Mouse (Mus musculus) bone marrow macrophage, adult 2 months (primary cell): Measurements from ENCODE around the gene Mms19. TPM values are rescaled to one million over a fixed set of nuclear protein-coding genes. Genes with fewer than 3 reads are reported as not detected.

Source experiments
- H3K27ac ChIP-seq: 2 replicates; pipeline ENCODE4 v1.5.1; 2012; ENCODE audit warnings: low read depth, low read length; ENCODE audit not compliant: insufficient read depth
- H3K4me1 ChIP-seq: 2 replicates; pipeline ENCODE4 v1.6.1; 2012; ENCODE audit warnings: low read length; ENCODE audit not compliant: control insufficient read depth, insufficient read depth
- H3K4me3 ChIP-seq: 2 replicates; pipeline ENCODE4 v1.5.1; 2012; ENCODE audit warnings: mild to moderate bottlenecking, low read length, moderate library complexity; ENCODE audit not compliant: insufficient read depth
- CTCF ChIP-seq: IDR thresholded peaks from 2 replicates; pipeline ENCODE4 v1.5.1; 2012; ENCODE audit warnings: low read depth, mild to moderate bottlenecking, low read length, moderate library complexity
- POLR2A ChIP-seq: IDR thresholded peaks from 2 replicates; pipeline ENCODE4 v1.6.1; 2012; ENCODE audit warnings: mild to moderate bottlenecking, low read depth, low read length, borderline replicate concordance
- polyA plus RNA-seq: library from polyadenylated mRNA; stranded (reverse); fragments of >200 nt; gene quantifications from 2 replicates; pipeline ENCODE4 v1.2.4, GENCODE M21; 2012; ENCODE audit not compliant: missing spikeins, insufficient read depth, insufficient read length

Gene Mms19
- polyA plus RNA-seq, 1 experiment = 57.0 TPM

DNA sequence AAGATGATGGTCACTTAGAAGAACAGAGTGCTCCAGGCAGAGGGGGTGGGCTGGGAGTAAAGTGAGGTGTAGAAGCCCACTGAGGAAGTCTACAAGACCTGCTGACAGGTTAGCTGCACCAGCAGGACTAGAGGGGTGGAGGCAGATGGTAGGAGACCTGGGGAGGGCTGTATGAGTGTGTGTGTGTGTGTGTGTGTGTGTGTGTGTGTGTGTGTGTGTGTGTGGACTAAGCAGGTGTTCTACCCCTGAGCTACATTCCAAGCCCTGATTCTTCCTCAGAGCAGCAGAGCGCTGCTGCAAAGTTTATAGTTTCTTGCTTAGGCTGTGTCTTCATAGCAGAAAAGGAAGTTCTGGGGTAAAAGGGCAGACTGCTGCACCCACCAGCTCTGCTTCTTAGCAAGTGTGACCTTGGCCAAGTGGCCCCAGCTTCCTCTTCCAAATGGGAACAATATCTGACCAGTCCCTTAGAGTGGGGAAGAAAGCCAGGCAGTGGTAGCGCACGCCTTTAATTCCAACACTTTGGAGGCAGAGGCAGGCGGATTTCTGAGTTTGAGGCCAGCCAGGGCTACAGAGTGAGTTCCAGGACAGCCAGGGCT is 18.8 kb upstream of the Mms19 start:
- Histone ChIP-seq H3K27ac (peak overlapping the region; percentile 93), H3K4me3 (no peak overlapping the region), H3K4me1 (peaks cover 69% of the 10 kb centered on the region)
- TF ChIP-seq POLR2A = no peak
- no peak for TF ChIP-seq CTCF

DNA sequence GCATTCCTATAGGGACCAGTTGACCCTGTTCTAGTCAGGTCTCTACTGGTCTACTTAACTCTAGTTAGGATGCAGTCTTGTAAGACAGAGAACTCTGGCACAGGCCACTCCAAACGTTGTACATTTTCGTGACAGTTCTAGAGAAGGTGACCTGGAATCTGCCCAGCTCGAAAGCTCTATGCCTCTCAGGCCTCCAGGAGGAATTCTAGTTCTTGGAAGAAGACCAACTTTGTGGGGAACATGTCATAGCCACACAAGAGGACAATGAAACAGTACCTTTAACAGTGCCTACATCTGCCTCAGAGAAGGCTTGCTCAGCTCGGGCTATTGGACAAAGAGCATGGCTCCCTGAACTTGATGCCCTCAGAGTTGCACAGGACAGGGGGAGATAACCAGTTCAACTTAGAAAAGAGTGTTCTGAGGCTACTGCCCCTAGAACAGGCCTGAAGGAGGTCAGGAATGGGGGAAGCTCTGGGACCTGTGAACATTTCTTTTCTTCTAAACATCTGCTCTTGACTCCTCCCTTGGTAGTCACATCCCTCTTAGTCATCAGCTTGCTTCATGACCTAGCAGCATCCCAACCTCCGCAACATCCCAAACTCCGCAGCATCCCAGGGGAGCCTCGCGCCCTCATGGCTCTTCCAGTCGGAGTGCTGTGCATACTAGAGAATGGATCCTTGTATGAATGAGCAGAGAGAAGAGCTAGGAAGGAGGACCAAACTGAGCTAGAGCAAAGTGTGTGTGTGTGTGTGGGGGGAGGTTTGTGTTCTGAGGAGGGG is 18.0 kb upstream of the Mms19 start:
- no peak for TF ChIP-seq POLR2A
- TF ChIP-seq CTCF = no peak
- H3K4me1 ChIP-seq = peaks cover 64% of the 10 kb centered on the region
- H3K27ac ChIP-seq = peak overlapping the region; percentile 93
- no peak overlapping the region for H3K4me3 ChIP-seq

DNA sequence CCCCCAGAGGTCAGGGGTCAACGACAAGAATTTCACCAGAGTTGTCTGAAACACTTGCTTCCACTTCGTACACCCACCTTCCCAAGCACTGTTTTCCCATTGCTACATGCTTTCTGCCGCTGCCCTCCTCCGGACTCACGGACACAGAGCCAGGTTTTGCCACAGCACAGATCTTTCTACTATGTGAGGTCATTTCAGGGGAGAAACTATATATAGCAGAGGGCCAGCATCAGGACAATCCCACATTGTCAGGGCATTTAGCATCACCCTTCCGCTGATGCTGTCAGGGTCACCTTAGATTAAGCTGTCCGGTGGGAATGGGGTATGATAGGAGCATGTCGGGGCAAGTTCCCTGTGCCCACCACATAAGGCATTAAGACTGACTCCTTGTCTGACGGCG is 16.1 kb upstream of the Mms19 start:
- H3K4me3 ChIP-seq = no peak overlapping the region
- peaks cover 60% of the 10 kb centered on the region for H3K4me1 ChIP-seq
- no peak overlapping the region for H3K27ac ChIP-seq
- no peak for TF ChIP-seq CTCF

DNA sequence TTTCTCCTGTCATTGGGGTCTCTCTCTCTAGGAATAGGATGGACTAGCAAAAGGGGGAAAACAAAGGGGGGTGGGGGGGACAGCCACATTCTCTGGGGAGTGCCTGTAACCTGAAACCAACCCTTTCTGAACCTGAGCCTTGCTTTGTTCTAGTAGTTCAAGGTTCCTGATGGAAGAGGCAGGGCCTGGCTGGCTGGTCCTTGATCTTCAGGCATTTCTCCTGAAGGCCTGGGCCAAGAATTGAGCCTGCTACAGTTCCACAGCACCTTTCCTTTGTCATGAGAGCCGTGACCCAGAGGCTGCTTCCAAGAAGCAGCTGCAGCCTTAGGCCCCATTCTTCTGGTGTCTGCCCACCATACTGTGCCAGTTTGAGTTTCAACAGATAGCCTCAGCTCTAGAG is 14.5 kb upstream of the Mms19 start:
- Histone ChIP-seq H3K27ac (no peak overlapping the region), H3K4me1 (peaks cover 59% of the 10 kb centered on the region), H3K4me3 (no peak overlapping the region)
- no peak for TF ChIP-seq CTCF
- no peak for TF ChIP-seq POLR2A

DNA sequence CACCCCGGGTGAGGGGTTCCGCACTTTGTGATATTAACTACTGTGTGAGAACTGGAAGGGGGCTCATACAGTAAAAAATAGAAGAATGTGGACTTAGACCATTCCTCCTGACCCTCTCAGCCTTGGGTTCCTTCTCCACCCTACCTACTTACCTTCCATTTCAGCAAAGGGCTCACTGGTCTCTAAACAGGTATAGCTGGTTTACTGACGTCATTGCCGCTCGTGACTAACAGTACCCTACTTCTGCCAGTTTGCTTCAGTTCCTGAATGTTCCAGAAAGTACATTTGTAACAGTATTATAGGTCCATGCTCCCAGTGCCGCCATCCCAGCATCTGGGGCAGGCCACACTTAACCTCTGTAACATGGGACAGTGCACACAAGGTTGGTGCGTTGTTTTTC is 13.1 kb upstream of the Mms19 start:
- Histone ChIP-seq H3K4me3 (no peak overlapping the region), H3K27ac (no peak overlapping the region), H3K4me1 (peaks cover 60% of the 10 kb centered on the region)
- TF ChIP-seq POLR2A (no peak), CTCF (no peak)

DNA sequence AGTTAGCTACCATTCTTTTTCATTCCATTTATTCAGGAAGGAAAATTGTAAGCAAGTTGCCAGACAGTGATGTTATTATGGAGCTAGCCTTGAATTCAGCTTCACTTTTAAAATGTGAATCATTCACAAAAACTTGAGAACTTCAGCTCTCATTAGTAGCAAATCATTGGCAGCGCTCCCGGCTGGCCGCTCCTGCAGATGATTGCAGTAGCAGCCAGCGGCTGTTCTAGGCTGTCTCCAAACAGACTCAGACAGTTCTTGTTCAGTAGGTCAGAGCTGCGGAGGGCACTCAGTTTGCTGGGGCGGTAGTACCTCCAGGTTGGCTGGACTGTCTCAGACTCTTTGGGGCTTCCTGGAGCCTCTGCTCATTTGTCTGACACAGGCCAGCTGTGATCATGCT is 12.5 kb upstream of the Mms19 start:
- no peak overlapping the region for H3K27ac ChIP-seq
- H3K4me3 ChIP-seq = no peak overlapping the region
- H3K4me1 ChIP-seq = peaks cover 61% of the 10 kb centered on the region
- no peak for TF ChIP-seq CTCF
- TF ChIP-seq POLR2A = no peak

DNA sequence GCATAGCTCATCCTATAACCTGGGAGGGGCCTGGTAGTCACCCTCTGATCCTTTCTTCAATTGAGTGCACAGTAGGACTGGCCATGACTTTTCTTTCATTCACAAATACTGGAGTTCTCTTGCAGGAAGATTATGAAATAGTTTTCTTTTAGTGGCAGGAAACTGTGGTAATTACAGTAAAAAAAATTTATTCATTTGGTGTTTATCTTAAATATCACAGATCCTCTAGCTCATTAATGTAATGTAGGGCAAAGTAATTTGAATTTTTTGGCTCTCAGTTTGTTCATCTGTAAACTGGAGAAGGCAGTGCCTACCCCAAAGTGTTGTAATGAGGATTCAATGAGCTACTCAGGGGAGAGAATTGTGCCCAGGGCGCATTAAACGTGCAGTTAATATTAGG is 12.0 kb upstream of the Mms19 start:
- H3K27ac ChIP-seq = no peak overlapping the region

DNA sequence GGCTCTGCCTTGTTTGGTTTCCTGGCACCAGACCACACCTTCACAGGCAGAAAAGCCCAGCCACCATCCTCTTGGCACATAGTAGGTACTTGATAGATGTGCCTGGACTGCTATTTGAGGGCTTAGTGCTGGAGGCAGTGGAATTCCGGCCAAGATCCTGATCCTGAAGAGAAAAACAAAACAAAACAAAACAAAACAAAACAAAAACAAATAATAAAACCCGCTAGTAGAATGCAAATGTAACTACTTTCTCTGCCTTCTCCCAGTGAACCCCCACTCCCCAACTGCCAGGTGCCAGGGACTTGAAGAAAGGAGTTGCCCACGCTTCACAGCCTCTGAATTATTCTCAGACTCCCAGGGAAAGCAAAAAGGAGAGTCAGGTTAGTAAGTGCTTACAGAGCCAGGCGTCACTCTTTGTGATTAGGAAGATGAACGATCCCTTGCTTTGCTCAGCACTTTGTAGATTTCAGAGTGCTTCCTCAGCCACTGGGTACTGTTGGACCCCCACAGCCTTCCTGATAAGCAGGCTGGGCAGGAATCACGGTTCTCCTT is 11.0 kb upstream of the Mms19 start:
- no peak overlapping the region for H3K4me3 ChIP-seq
- peaks cover 63% of the 10 kb centered on the region for H3K4me1 ChIP-seq
- peak overlapping the region; percentile 45 for H3K27ac ChIP-seq
- TF ChIP-seq CTCF = no peak
- no peak for TF ChIP-seq POLR2A

More for the DNA sequence above, 12.0 kb upstream of the Mms19 start:
- Histone ChIP-seq H3K4me3 (no peak overlapping the region), H3K4me1 (peaks cover 63% of the 10 kb centered on the region)
- TF ChIP-seq POLR2A (no peak), CTCF (no peak)

DNA sequence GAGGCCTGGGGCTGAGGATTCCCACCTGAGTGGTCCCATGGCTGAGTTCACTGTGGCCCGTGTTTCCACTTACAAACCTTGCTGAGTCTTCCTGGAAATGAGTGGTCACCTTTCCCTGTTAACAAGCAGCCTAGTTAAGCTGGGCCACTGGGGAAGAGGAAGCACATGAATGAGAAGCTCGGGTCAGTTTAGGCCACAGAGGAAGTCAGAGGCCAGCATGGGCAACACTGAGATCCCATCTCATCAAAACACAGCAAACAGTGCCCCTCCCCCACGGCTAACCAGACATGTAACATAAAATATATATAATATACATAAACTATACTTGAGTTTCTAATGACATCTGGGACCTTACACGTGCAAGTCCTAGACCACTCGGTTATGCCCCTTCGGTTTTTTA is 8.9 kb upstream of the Mms19 start:
- no peak overlapping the region for H3K4me3 ChIP-seq
- H3K27ac ChIP-seq = peak overlapping the region; percentile 86
- no peak for TF ChIP-seq POLR2A
- TF ChIP-seq CTCF = no peak
- peaks cover 68% of the 10 kb centered on the region for H3K4me1 ChIP-seq

DNA sequence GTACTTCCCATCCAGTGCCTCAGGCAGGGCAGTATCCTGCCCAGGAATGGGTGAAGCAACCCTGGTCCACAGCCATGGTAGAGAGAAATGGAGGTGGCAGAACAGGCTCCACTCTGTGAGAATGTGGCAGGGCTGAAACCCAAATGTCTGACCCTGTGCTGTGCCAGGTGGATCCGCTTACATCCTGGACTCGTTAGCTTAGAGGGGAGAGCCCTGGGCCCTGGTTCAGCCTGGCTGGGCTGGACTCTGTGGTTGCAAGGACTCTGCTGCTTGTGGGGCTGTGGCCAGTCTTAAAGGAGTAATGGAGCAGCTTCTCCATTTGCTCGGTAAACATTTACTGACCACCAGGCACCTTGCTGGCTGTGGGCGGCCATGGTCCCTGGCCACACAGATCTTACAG is 6.2 kb upstream of the Mms19 start:
- Histone ChIP-seq H3K4me3 (no peak overlapping the region), H3K4me1 (peaks cover 65% of the 10 kb centered on the region), H3K27ac (no peak overlapping the region)
- TF ChIP-seq POLR2A = no peak
- no peak for TF ChIP-seq CTCF
